Mouse (Mus musculus) splenic B cell, adult 2 months (primary cell): Measurements from ENCODE around the gene Cacnb3.

ENCODE experiments used
- DNase-seq: peaks from one replicate; pipeline ENCODE4 v3.0.0-alpha.2; 2011; ENCODE audit warnings: low read depth, low spot score
- H3K27me3 ChIP-seq: 2 replicates; pipeline ENCODE4 v1.6.1; 2012; ENCODE audit warnings: mild to moderate bottlenecking, low read length, moderate library complexity, mixed read lengths; ENCODE audit not compliant: control insufficient read depth, poor library complexity, insufficient read depth, severe bottlenecking
- H3K36me3 ChIP-seq: 2 replicates; pipeline ENCODE4 v1.6.1; 2012; ENCODE audit warnings: mild to moderate bottlenecking, low read length, moderate library complexity, mixed read lengths; ENCODE audit not compliant: control insufficient read depth, poor library complexity, insufficient read depth, severe bottlenecking

Gene Cacnb3

GRCm38 (mm10) chr15:98637155-98637554 lies 6.5 kb downstream of the Cacnb3 start:
- Histone ChIP-seq H3K36me3 (no peaks in the 10 kb centered on the region), H3K27me3 (no peaks in the 10 kb centered on the region)
- no peak for DNase-seq

- Histone ChIP-seq H3K27me3 (no peaks in the 10 kb centered on the region), H3K36me3 (no peaks in the 10 kb centered on the region)
- DNase-seq: no peak
Observed at GRCm38 (mm10) chr15:98640157-98640556, 9.5 kb downstream of the Cacnb3 start.

- DNase-seq: no peak
- no peaks in the 10 kb centered on the region for H3K27me3 ChIP-seq
- peaks cover 11% of the 10 kb centered on the region; the same call in 1 of the 2 replicates for H3K36me3 ChIP-seq
Observed at GRCm38 (mm10) chr15:98644406-98644805, 13.8 kb downstream of the Cacnb3 start.

- DNase-seq: no peak
- Histone ChIP-seq H3K36me3 (peaks cover 14% of the 10 kb centered on the region), H3K27me3 (no peaks in the 10 kb centered on the region)
Observed at GRCm38 (mm10) chr15:98645057-98646026, 14.7 kb downstream of the Cacnb3 start.

- no peak for DNase-seq
- Histone ChIP-seq H3K27me3 (no peaks in the 10 kb centered on the region), H3K36me3 (peaks cover 20% of the 10 kb centered on the region)
Observed at GRCm38 (mm10) chr15:98646737-98647136, 16.1 kb downstream of the Cacnb3 start.

- DNase-seq: no peak
- peaks cover 22% of the 10 kb centered on the region for H3K36me3 ChIP-seq
- no peaks in the 10 kb centered on the region for H3K27me3 ChIP-seq
Observed at GRCm38 (mm10) chr15:98647308-98647707, 16.7 kb downstream of the Cacnb3 start.

- Histone ChIP-seq H3K36me3 (peaks cover 25% of the 10 kb centered on the region), H3K27me3 (no peaks in the 10 kb centered on the region)
- no peak for DNase-seq
Observed at GRCm38 (mm10) chr15:98648071-98648470, 17.4 kb downstream of the Cacnb3 start.

GRCm38 (mm10) chr15:98651431-98651830 lies 20.8 kb downstream of the Cacnb3 start:
- Histone ChIP-seq H3K36me3 (peaks cover 30% of the 10 kb centered on the region), H3K27me3 (no peaks in the 10 kb centered on the region)
- no peak for DNase-seq

GRCm38 (mm10) chr15:98652174-98652573 lies 21.5 kb downstream of the Cacnb3 start:
- Histone ChIP-seq H3K27me3 (no peaks in the 10 kb centered on the region), H3K36me3 (peaks cover 24% of the 10 kb centered on the region)
- DNase-seq: no peak

- DNase-seq: no peak
- Histone ChIP-seq H3K36me3 (peaks cover 24% of the 10 kb centered on the region), H3K27me3 (no peaks in the 10 kb centered on the region)
Observed at GRCm38 (mm10) chr15:98656982-98657751, 26.5 kb downstream of the Cacnb3 start.

- no peaks in the 10 kb centered on the region for H3K27me3 ChIP-seq
- peak; percentile 66 for DNase-seq
- H3K36me3 ChIP-seq: peaks cover 12% of the 10 kb centered on the region; the same call in 1 of the 2 replicates
Observed at GRCm38 (mm10) chr15:98662198-98662566, 31.5 kb downstream of the Cacnb3 start.

- peak; percentile 94 for DNase-seq
- Histone ChIP-seq H3K27me3 (no peaks in the 10 kb centered on the region), H3K36me3 (peaks cover 9% of the 10 kb centered on the region; the same call in 1 of the 2 replicates)
Observed at GRCm38 (mm10) chr15:98662567-98663545, 32.2 kb downstream of the Cacnb3 start, which contains the start of gene Ddx23. Gene Ddx23 (minus strand): TSS chr15:98662894.

GRCm38 (mm10) chr15:98664042-98664907 lies 33.6 kb downstream of the Cacnb3 start:
- DNase-seq: peak; percentile 66
- Histone ChIP-seq H3K36me3 (no peaks in the 10 kb centered on the region), H3K27me3 (no peaks in the 10 kb centered on the region)
